ENCODE assay signal across 9 mouse cellular contexts in the genomic region with DNA sequence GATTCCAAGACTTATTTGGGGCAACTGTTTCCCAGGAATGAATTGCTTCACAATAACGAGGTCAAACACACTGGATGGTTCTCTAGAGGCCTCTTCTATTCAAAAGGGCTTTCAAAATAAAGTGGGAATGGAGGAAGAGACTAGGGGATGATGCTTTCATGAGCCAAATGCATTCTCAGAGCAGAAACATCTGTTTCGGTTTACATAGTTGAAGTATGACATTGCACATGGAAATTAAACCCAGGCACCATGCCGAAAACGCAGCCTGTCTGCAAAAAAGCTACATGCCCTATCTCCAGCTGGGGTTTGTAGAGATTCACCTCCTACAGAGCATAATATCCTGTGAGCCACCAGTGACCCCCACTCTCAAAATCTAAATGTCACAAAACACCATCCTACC. TPM values are rescaled to one million over a fixed set of nuclear protein-coding genes. Genes with fewer than 3 reads are reported as not detected.
DNase-seq lines count a peak whose midpoint lies in the region; ATAC-seq lines count a peak whose summit lies in the region.
"Had no signal": no experiment of that assay in that cellular context is flagged by ENCODE, and none has a peak within 500 bp of the region (broad histone marks: within the 10 kb centered on the region; RNA-seq: fewer than 3 reads in every experiment).

No protein-coding gene starts in this region.

- ATAC-seq in kidney, embryonic 15.5 days (replicated peaks; ENCODE audit: low FRiP score) = no peak
- no peak for ATAC-seq in liver, embryonic 11.5 days (replicated peaks; ENCODE audit: low FRiP score)

- H3K4me1 ChIP-seq in kidney, embryonic 15.5 days = peaks cover 3% of the 10 kb centered on the region; the same call in 1 of the 2 replicates
- peaks cover 4% of the 10 kb centered on the region for H3K4me1 ChIP-seq in liver, embryonic 11.5 days (replicated peaks; ENCODE audit: control insufficient read depth, insufficient read depth, low read length)

- no peak overlapping the region for H3K4me3 ChIP-seq in kidney, embryonic 15.5 days (replicated peaks)
- no peak overlapping the region for H3K4me3 ChIP-seq in liver, embryonic 11.5 days (ENCODE audit: low read depth, low read length)

- no peak overlapping the region for H3K9ac ChIP-seq in kidney, embryonic 15.5 days
- no peak overlapping the region for H3K9ac ChIP-seq in liver, embryonic 11.5 days (ENCODE audit: low read depth, low read length)

- no peaks in the 10 kb centered on the region for H3K36me3 ChIP-seq in kidney, embryonic 15.5 days
- H3K36me3 ChIP-seq in liver, embryonic 11.5 days (ENCODE audit: control insufficient read depth, insufficient read depth, low read length) = no peaks in the 10 kb centered on the region

- H3K4me2 ChIP-seq in kidney, embryonic 15.5 days = no peak overlapping the region
- H3K4me2 ChIP-seq in liver, embryonic 11.5 days = no peak overlapping the region

- H3K27ac ChIP-seq in kidney, embryonic 15.5 days = no peak overlapping the region
- no peak overlapping the region for H3K27ac ChIP-seq in liver, embryonic 11.5 days (ENCODE audit: low read depth, low read length)
- H3K27ac ChIP-seq: macrophage had no signal

- intact Hi-C loops in gastrocnemius, postnatal 14 days (cut with DNase I; ENCODE audit: low total_unique reads) = loop anchor here (5.0 kb wide), 1 partner anchor 333 kb away; no protein-coding TSS in a partner anchor

- DNase-seq in kidney, adult 18-20 months = peak; percentile 5
- peak; percentile 72 for DNase-seq in gastrocnemius, postnatal 14 days
- DNase-seq in kidney, postnatal 10 days = peak; percentile 62
- DNase-seq in ovary, postnatal 14 days (ENCODE audit: low spot score) = peak; percentile 39
- DNase-seq in B cell, adult 2 months = no peak
- no peak for DNase-seq in left cerebral cortex, adult 11 months (ENCODE audit: low spot score)
- no peak for DNase-seq in liver, embryonic 11.5 days (ENCODE audit: low spot score)

- no peaks in the 10 kb centered on the region for H3K9me3 ChIP-seq in kidney, embryonic 15.5 days (replicated peaks)
- H3K9me3 ChIP-seq in liver, embryonic 11.5 days (ENCODE audit: control insufficient read depth, low read length) = no peaks in the 10 kb centered on the region

- WGBS in kidney, embryonic 15.5 days = 56% methylated on average over 4 of the region's 4 CpGs
- 63% methylated on average over 4 of the region's 4 CpGs for WGBS in liver, embryonic 11.5 days

- H3K27me3 ChIP-seq in kidney, embryonic 15.5 days = no peaks in the 10 kb centered on the region
- no peaks in the 10 kb centered on the region for H3K27me3 ChIP-seq in liver, embryonic 11.5 days (replicated peaks; ENCODE audit: control insufficient read depth, insufficient read depth, low read length)

RNA-seq across cellular contexts. Expression of gene Wdr75, which starts 29.3 kb away (rescaled TPM):
- 73.5 and 76.1 TPM in 2 replicates for polyA plus RNA-seq in kidney, embryonic 15.5 days (2015; fragmentation: Nextera tagmentation; extraction: Ambion mirVana)
- 10 to 100 TPM; 17.5 to 20.8 TPM for total RNA-seq in gastrocnemius, postnatal 14 days (2021)
- 112 and 114 TPM in 2 replicates for polyA plus RNA-seq in liver, embryonic 11.5 days (2014; fragmentation: Nextera tagmentation; extraction: Ambion mirVana)

Comparison
In these comparisons a context has a peak if more than half of its experiments do, and no peak if none do; other contexts are left out.
1. DNase-seq: peak in kidney, adult 18-20 months (single experiment), gastrocnemius, postnatal 14 days (single experiment), kidney, postnatal 10 days (single experiment) and ovary, postnatal 14 days (single experiment); none in B cell, adult 2 months (0 of 2), left cerebral cortex, adult 11 months (single experiment) and liver, embryonic 11.5 days (single experiment).